Mouse (Mus musculus) hindbrain, postnatal 0 days (tissue): Measurements from ENCODE around the gene Flrt3. TPM values are rescaled to one million over a fixed set of nuclear protein-coding genes. Genes with fewer than 3 reads are reported as not detected.

ENCODE experiments used
- ATAC-seq: fragments of 200-750 bp; cut with Nextera tagmentation; 2 replicates; pipeline ENCODE4 v1.8.0; 2017; ENCODE audit warnings: mild to moderate bottlenecking, moderate TSS enrichment, moderate library complexity
- DNase-seq: peaks from one replicate; pipeline ENCODE4 v3.0.0-alpha.2; 2015; ENCODE audit warnings: low spot score
- H3K27ac ChIP-seq: fragments of 300-500 bp; sonication (generic); 2 replicates; pipeline ENCODE4 v1.5.1; 2014; ENCODE audit warnings: mild to moderate bottlenecking
- H3K27me3 ChIP-seq: fragments of 300-500 bp; sonication (generic); 2 replicates; pipeline ENCODE4 v1.6.1; 2014; ENCODE audit warnings: low read length, mixed read lengths; ENCODE audit not compliant: insufficient read depth
- H3K36me3 ChIP-seq: fragments of 300-500 bp; sonication (generic); 2 replicates; pipeline ENCODE4 v1.6.1; 2014; ENCODE audit warnings: low read length, mixed read lengths; ENCODE audit not compliant: insufficient read depth
- H3K4me1 ChIP-seq: fragments of 300-500 bp; sonication (generic); 2 replicates; pipeline ENCODE4 v1.6.1; 2014; ENCODE audit warnings: antibody characterized with exemption, low read length, mixed read lengths; ENCODE audit not compliant: insufficient read depth
- H3K4me2 ChIP-seq: fragments of 300-500 bp; sonication (generic); 2 replicates; pipeline ENCODE4 v1.6.1; 2014; ENCODE audit warnings: low read depth, mild to moderate bottlenecking, low read length, moderate library complexity, mixed read lengths
- H3K4me3 ChIP-seq: fragments of 300-500 bp; sonication (generic); 2 replicates; pipeline ENCODE4 v1.5.1; 2014; ENCODE audit warnings: low read length
- H3K9ac ChIP-seq: fragments of 300-500 bp; sonication (generic); replicated peaks from 2 replicates; pipeline ENCODE4 v1.6.1; 2014; ENCODE audit warnings: mild to moderate bottlenecking, low read length, moderate library complexity, mixed read lengths
- H3K9me3 ChIP-seq: fragments of 300-500 bp; sonication (generic); 2 replicates; pipeline ENCODE4 v1.6.1; 2016; ENCODE audit warnings: low read length, mixed read lengths
- CTCF ChIP-seq: IDR thresholded peaks from 2 replicates; pipeline ENCODE4 v1.5.1; 2016; ENCODE audit warnings: antibody characterized with exemption, control low read depth, low read depth
- WGBS: fragments of 180-500 bp; shearing (Covaris S2); extraction: QIAGEN DNeasy Blood & Tissue Kit; methylation state at CpG from one replicate; pipeline ENCODE4 v1.1.7; 2014; 5-methylcytosine and 5-hydroxymethylcytosine counted together
- polyA plus RNA-seq: library from polyadenylated mRNA; unstranded; fragments of >200 nt; fragmentation: Nextera tagmentation; extraction: Ambion mirVana; gene quantifications from 2 replicates; pipeline ENCODE4 v1.2.1, GENCODE M21; 2015
- total RNA-seq: library from RNA; depleted of rRNA; stranded (reverse); fragments of >200 nt; gene quantifications from 2 replicates; pipeline ENCODE4 v1.2.3, GENCODE M21; 2014

Flrt3 gene
- total and polyA plus RNA-seq, 2 experiments from 2014 or later, result 21.9 to 22.6 TPM

- ATAC-seq (no peak), DNase-seq (peak; percentile 18)
- Histone ChIP-seq H3K4me1 (no peaks in the 10 kb centered on the region), H3K9me3 (no peaks in the 10 kb centered on the region), H3K9ac (no peak overlapping the region), H3K27ac (no peak overlapping the region), H3K27me3 (no peaks in the 10 kb centered on the region), H3K4me2 (peak overlapping the region; percentile 10; the same call in 1 of the 2 replicates), H3K4me3 (no peak overlapping the region), H3K36me3 (no peaks in the 10 kb centered on the region)
- 33% methylated on average over 3 of the region's 3 CpGs for WGBS
- no peak for TF ChIP-seq CTCF
Measured at GRCm38 (mm10) chr2:140698585-140698984, 27.3 kb upstream of the Flrt3 start.

- H3K4me1 ChIP-seq, result no peaks in the 10 kb centered on the region
- no peak for ATAC-seq
- no peak overlapping the region for H3K4me2 ChIP-seq
- WGBS, result 91% methylated on average over 5 of the region's 5 CpGs
- no peaks in the 10 kb centered on the region for H3K9me3 ChIP-seq
- no peak for DNase-seq
- H3K27ac ChIP-seq, result no peak overlapping the region
- H3K36me3 ChIP-seq, result no peaks in the 10 kb centered on the region
- H3K9ac ChIP-seq, result no peak overlapping the region
- no peak for TF ChIP-seq CTCF
- H3K27me3 ChIP-seq, result no peaks in the 10 kb centered on the region
- H3K4me3 ChIP-seq, result no peak overlapping the region
Measured at GRCm38 (mm10) chr2:140693845-140694244, 22.6 kb upstream of the Flrt3 start.

- Histone ChIP-seq H3K4me2 (no peak overlapping the region), H3K9ac (no peak overlapping the region), H3K36me3 (no peaks in the 10 kb centered on the region), H3K4me3 (no peak overlapping the region), H3K9me3 (no peaks in the 10 kb centered on the region), H3K4me1 (no peaks in the 10 kb centered on the region), H3K27me3 (no peaks in the 10 kb centered on the region), H3K27ac (no peak overlapping the region)
- ATAC-seq (no peak), DNase-seq (no peak)
- 80% methylated on average over 4 of the region's 4 CpGs for WGBS
- TF ChIP-seq CTCF, result no peak
Measured at GRCm38 (mm10) chr2:140692461-140692860, 21.2 kb upstream of the Flrt3 start.

- no peak for TF ChIP-seq CTCF
- ATAC-seq (no peak), DNase-seq (no peak)
- Histone ChIP-seq H3K27me3 (no peaks in the 10 kb centered on the region), H3K9ac (no peak overlapping the region), H3K9me3 (no peaks in the 10 kb centered on the region), H3K36me3 (no peaks in the 10 kb centered on the region), H3K4me1 (no peaks in the 10 kb centered on the region), H3K4me3 (no peak overlapping the region), H3K27ac (no peak overlapping the region), H3K4me2 (no peak overlapping the region)
- 88% methylated on average over 1 of the region's 1 CpGs for WGBS
Measured at GRCm38 (mm10) chr2:140691403-140691802, 20.1 kb upstream of the Flrt3 start.

- Histone ChIP-seq H3K27me3 (no peaks in the 10 kb centered on the region), H3K9ac (no peak overlapping the region), H3K4me2 (no peak overlapping the region), H3K4me3 (no peak overlapping the region), H3K4me1 (no peaks in the 10 kb centered on the region), H3K27ac (no peak overlapping the region), H3K9me3 (no peaks in the 10 kb centered on the region), H3K36me3 (no peaks in the 10 kb centered on the region)
- no peak for DNase-seq
- 94% methylated on average over 2 of the region's 2 CpGs for WGBS
- TF ChIP-seq CTCF, result no peak
- no peak for ATAC-seq
Measured at GRCm38 (mm10) chr2:140690906-140691305, 19.6 kb upstream of the Flrt3 start.

- H3K36me3 ChIP-seq, result no peaks in the 10 kb centered on the region
- no peak for DNase-seq
- no peak overlapping the region for H3K27ac ChIP-seq
- TF ChIP-seq CTCF, result no peak
- H3K9ac ChIP-seq, result no peak overlapping the region
- no peaks in the 10 kb centered on the region for H3K9me3 ChIP-seq
- H3K4me2 ChIP-seq, result no peak overlapping the region
- 24% methylated on average over 3 of the region's 3 CpGs for WGBS
- no peaks in the 10 kb centered on the region for H3K27me3 ChIP-seq
- no peaks in the 10 kb centered on the region for H3K4me1 ChIP-seq
- ATAC-seq, result no peak
- H3K4me3 ChIP-seq, result no peak overlapping the region
Measured at GRCm38 (mm10) chr2:140676728-140677127, 5.5 kb upstream of the Flrt3 start.

GRCm38 (mm10) chr2:140673466-140673865 is 2.2 kb upstream of the Flrt3 start:
- no peak for ATAC-seq
- no peaks in the 10 kb centered on the region for H3K9me3 ChIP-seq
- WGBS, result 83% methylated on average over 5 of the region's 5 CpGs

More at GRCm38 (mm10) chr2:140673466-140673865, 2.2 kb upstream of the Flrt3 start:
- Histone ChIP-seq H3K9ac (no peak overlapping the region), H3K27ac (no peak overlapping the region), H3K4me3 (no peak overlapping the region), H3K4me1 (no peaks in the 10 kb centered on the region), H3K36me3 (no peaks in the 10 kb centered on the region), H3K4me2 (no peak overlapping the region), H3K27me3 (no peaks in the 10 kb centered on the region)
- no peak for TF ChIP-seq CTCF
- DNase-seq, result no peak
